Mouse (Mus musculus) layer of hippocampus, postnatal 10 days (tissue): ENCODE data around the gene Tmem30b. TPM values are rescaled to one million over a fixed set of nuclear protein-coding genes. Genes with fewer than 3 reads are reported as not detected.

Source experiments
- DNase-seq, 2 experiments: peaks; one replicate each; pipeline ENCODE4 v3.0.0; 2021; ENCODE audit warnings: low spot score in 2 of 2
- total RNA-seq, 2 experiments: library from RNA; stranded (reverse); gene quantifications; 2 replicates each; pipeline ENCODE4 v1.2.3; 2021

Tmem30b gene
- total RNA-seq, 2 experiments from 2014 or later, result 0.13 TPM; not detected in 1

DNA sequence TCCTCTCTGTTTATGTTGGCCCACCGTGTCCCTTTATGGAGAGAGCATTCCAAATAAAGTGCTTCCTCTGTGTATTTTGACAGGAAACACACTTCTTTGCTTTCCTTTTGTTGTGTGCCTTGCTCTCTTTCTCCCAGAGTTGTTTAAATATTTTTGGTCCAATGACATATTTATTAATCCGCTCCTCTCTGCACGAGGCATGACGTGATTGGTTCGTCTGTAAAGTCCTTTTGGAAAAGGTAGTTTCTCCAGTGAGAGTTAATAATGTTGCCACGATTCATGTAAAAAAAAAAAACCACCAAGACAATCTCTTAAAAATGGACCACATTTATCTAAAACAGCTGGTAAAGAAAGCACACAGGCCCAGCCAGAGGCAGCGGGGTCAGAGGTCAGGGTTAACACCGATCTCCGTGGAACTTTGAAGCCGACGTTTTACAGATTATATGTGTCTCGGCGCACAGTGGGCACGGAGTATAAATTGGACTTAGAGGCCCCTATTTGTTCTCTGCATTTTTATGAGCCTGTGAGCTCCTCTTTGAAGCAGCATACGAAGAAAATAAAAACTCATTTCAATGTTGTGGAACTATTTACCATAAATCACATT is 24.9 kb downstream of the Tmem30b start:
- no peak for DNase-seq

DNA sequence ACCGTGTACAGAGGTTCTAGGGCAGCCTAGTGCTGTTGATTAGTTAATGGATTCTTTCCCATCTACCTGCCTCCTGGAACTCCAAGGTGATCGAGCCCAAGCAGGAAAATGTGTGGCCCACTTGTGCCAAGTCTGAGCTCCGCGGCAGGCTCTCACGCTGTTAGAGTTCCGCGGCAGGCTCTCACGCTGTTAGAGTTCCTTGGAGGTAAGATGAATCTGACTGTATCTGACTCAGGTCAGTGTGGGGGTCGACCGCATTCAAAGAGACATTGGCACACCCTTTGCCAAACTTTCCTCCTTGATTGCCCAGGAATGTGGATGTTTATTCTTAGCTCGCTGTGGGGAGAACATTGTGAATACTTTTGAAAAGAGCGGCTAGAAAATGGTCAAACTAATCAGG is 28.4 kb downstream of the Tmem30b start:
- DNase-seq, result no peak

DNA sequence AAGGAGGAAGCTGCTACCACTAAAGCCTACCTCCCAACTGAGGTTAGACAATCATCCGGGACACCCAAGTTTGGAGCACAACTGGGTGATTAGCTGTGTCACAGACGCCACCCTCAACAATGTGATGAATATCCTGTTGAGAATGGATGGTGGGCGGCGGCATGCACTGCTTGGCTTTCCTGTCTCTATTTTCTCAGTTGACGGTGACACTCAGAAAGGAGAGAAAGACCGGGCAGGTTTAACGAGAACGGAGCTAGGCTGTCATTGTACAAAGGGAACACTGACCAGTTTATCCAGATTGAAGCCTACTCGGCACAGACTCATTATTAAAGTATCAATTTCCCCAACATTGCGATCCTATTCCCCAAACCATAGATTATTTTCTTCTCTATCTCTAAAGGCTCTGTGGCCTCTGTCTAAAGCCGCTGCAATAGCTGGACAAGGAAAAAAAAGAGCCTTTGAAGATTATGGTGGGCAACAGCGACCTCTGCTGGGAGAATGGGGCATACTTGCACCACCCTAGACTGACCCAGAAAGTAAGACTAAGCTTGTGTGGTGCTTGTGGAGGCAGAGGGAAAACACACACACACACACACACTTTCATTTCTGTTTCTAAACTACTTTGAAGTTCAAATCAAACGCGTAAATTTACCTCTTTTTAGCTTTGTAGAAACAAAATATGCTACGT is 29.0 kb downstream of the Tmem30b start:
- DNase-seq, result peak; percentile 87

DNA sequence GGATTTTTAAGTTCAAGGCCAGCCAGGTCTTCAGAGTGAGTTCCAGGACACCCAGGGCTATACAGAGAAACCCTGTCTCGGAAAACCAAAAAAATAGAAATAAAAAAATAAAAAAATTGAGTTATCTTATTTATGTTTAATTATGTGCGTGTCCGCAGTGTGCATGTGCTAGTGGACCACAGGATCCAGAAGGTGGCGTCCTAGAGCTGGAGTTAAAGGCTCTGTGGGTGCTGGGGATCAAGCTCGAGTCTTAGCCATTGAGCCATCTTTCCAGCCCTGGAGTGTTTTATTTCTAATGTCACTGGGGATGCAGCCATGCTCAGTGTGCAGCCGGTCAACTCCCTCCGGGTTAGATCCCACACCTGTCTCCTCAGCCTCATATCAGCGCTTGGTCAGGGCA is 29.7 kb downstream of the Tmem30b start:
- DNase-seq, result no peak

DNA sequence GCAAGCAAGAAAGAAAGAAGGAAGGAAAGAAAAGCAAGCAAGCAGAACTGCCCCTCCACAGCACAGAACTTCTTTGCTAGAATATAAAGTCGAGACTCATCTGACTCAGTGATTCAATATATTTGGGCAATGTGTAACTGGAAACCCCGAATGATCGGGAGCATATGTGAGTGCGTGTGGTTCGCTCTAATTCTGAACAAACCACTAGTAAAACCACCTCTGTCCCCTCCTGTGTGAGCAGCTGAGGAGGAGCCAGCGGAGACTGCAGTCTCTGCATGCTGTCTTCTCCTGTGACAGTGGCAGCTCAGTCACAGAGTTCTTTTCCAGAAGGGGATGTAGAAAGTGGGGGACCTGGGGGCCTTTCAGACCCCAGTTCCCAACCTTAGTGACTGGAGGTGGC is 31.5 kb downstream of the Tmem30b start:
- no peak for DNase-seq

DNA sequence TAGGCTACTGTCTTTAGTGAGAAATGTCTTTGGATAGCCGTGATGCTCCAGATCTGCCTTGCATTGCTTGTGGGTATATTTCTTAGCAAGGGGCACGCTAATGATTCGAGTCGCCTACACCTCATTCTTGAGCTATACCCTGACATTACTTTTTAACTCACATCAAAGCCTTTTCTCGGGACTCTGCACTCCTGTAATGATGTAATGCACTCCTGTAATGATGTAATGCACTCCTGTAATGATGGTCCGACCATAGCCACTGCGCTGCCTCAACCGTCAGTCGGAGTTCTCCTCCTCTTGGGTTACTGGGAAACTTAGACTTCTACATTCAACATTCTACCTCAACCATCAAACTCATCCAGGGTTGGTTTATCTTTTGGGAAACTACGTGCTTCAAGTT is 32.2 kb downstream of the Tmem30b start:
- no peak for DNase-seq

DNA sequence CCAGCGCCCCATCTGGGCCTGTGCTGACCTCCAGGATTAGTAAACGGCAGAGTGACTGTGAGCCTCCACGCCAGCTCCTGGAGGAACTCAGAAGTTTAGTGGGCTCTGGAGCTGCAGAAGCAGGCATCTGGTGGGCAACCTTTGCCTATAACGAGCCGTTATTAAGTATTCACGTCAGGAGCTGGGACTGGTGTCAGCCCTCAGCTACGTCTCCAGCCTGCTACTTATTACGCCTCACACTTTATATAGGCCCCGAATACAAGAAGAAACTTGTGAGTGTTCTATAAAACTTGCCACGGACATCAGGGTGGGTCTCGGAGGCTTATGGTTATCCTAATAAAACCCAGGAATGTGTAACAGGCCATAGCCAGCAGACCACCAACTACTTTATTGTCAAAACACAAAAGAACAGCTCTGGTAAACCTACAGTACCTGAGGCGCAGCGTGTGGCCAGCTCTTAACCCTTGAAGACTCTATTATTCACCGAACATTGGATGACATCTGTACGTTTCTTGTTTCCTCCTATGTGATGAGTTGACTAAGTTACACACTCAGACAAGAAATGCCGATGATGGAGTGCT is 34.6 kb downstream of the Tmem30b start:
- no peak for DNase-seq

DNA sequence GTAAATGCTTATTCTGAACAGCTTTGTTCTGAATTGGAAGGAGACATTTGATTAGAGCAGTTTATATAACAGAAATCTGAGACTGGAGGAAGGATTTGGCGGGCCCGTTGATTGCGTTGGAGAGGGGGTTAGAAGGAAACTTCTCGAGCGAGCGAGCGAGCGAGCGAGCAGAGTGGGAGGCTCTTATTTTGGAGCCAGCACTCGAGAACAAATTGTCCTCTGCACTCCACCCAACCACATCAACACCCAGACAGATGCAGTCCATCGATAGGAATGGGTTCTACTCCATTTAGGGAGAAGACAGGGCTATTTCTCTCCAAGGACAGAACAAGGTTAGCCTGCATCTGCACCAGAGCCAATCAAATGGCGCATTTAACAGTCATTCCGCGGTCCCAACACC is 39.1 kb downstream of the Tmem30b start:
- no peak for DNase-seq

DNA sequence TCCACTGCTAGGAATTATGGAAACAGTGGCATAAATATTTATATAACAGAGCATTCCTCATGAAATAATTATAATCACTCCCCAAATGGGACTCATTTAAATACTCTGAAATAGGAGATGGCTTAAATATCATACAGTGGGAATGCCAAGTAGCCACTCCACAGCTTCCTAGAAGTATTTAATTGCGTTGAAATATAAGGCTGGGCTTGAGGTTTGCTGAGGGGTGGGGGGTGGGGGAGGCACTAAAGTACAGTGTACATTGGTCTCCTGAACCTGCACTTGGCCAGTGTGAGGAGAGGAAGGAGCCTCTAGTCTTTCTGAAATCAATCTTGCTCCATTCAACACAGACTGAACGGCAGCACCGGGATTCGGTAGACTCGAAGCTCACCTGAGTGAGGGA is 39.5 kb downstream of the Tmem30b start:
- DNase-seq, result no peak

DNA sequence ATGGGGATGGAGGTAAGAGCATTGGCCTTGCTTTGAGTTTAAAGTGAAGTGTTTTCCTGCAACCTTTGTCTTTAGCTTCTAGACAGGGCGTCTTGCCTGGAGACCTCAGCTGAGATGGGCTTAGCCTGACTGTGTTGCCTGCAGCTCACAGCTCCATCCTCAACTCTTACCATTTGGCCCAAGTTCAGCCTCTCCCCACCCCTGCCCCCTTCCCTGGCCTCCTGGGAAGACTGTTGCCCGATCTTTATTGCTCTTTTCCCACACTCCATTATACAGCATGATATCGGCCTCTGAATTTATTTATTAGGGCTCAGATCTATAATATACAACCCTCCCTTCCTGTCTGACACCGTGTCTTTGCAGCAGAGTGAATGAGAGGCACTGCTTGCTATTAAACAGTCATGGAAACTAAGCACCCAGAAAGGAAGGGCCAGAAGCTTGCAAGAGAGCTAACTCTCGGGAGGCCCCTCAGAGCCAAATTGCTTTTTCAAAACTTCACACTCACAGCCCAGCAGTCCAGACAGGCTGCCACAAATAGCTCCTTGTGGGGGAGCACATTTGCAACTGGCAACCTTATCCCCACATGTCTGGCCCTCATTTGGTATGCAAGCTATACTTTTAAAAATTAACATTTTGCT is 45.4 kb downstream of the Tmem30b start:
- no peak for DNase-seq

DNA sequence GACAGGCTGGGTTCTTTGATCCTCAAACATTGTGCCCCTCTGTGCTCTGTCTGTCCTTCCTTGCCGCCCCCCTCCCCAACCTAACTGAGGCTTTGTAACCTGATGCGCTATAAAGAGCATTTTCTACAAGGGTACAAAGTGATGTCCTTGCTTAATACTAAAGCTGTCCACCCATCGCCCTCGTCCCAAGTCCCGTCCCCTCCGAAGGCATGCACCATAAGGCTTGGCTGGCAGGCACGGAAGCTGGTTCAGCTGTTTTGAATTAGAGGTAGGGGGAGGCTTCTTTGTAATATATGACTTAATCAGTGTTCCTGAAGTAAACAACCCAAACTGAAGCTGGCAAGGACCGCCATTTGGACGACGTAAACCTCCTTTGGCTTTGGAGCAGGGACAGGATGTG is 51.0 kb downstream of the Tmem30b start:
- no peak for DNase-seq

DNA sequence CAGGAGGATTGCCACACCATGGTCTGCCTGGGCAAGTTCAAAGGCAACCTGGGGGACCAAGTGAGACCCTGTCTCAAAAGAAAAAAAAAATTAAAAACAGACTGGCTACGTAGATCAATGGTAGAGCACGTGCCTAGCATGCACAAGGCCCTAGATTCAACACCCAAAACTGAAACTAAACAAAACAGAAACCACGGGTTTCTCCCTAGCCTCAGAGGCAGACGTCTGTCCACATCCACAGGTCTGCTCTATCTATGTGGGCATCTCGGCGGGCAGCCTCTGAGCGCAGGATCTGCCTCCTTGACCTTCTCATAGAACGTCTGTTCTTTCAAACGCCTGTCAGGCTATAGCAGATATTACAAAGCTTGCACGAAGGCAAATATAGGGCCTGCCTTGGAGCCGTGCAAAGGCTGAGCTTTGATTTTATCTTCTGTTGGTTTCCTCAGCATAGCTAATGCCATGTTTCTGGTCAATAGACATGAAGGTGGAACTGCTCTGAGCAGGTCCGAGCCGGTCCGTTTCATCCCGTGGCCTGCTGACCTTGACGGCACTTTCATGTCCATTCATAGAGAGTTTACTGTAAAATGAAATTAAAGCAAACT is 52.2 kb downstream of the Tmem30b start:
- no peak for DNase-seq

Other genes with a start within 250 kb of the Tmem30b start
- 1 to 10 TPM; 5.6 to 7.0 TPM for gene Prkch, start 38.4 kb upstream of the Tmem30b start, total RNA-seq